Mouse (Mus musculus): ENCODE results near the gene Jhy.

DNA sequence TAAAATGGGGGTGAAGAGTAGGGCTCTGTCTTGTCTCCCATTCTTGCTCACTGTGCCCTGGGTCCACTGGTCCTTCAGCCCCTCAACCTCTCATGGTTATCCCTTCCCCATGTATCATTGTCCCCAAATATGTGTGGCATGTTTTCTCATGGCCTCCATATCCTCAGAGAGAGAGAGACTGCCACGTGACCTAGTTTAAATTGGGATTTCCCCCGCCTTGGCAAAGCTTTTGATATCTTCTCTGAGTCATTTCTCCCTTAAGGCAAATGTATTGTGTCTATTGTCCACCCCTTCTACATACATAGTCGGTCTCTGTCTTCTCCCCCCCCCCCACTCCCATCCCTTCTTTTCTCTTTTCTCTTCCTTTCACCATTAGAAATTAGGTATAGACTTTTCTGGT, 30.6 kb downstream of the Jhy start:
- no peak for TF ChIP-seq CTCF (IDR thresholded peaks at IDR 0.05; ENCODE audit: borderline replicate concordance, insufficient read depth, low read depth, low read length)
- TF ChIP-seq POLR2A (IDR thresholded peaks at IDR 0.05; ENCODE audit: borderline replicate concordance, insufficient read depth, low read length), result no peak

All from cerebellum, adult 2 months (tissue).